Mouse (Mus musculus): ENCODE data around the gene Amz2. TPM values are rescaled to one million over a fixed set of nuclear protein-coding genes. Genes with fewer than 3 reads are reported as not detected.

The Amz2 gene
- total RNA-seq, 2 experiments from 2014 or later = 54.7 to 64.7 TPM

GRCm38 (mm10) chr11:109460586-109460985 is 34.8 kb downstream of the Amz2 start:
- Histone ChIP-seq H3K4me3 (no peak overlapping the region), H3K27ac (no peak overlapping the region)
- DNase-seq (ENCODE audit: low spot score in 2 of 2) = no peak
- TF ChIP-seq CTCF (conservative IDR thresholded peaks at IDR 0.05) = no peak

DNA sequence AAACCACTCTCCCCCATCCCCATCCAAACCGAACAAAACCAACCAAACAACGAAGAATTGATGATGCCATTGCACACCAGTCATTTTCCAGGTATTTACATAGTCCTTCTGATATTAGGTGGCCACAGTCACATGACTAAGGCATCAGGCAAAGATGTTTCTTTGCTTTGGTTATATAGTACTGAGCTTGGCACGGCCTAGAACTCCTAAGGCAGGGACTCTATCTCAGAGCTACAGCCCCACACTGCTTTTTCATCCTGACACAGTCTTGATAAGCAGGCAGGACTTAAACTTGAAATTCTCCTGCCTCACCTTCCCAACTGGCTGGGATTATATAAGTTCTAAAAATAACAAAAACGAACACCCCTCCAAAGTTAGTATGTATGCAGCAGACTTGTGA is 39.3 kb downstream of the Amz2 start:
- DNase-seq (ENCODE audit: low spot score in 2 of 2) = no peak
- Histone ChIP-seq H3K27ac (no peak overlapping the region), H3K4me3 (no peak overlapping the region)

DNA sequence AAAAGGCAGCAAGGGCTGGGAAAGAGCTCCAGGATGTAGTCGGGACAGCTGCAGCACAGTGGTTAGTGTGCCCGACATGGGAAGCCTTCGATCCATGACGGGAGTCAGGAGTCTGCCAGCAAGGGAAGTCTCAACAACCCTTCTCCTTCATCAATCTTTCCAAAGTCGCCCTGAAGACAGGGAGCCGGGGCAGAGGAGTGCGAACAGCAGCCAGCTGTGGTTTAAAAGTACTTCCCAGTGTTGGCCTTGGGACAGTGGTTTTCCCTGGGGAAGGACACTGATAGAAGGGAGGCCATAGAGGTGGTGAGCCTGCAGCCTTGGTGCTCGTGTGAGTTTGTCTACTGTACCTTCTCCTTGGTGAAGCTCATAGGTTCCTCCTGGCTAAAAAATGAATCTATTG is 41.2 kb downstream of the Amz2 start:
- DNase-seq (ENCODE audit: low spot score in 2 of 2) = no peak
- Histone ChIP-seq H3K4me3 (no peak overlapping the region), H3K27ac (no peak overlapping the region)
- TF ChIP-seq CTCF (conservative IDR thresholded peaks at IDR 0.05) = no peak

More for the DNA sequence above, 39.3 kb downstream of the Amz2 start:
- no peak for TF ChIP-seq CTCF (conservative IDR thresholded peaks at IDR 0.05)

- Histone ChIP-seq H3K27ac (no peak overlapping the region), H3K4me3 (no peak overlapping the region)
- no peak for DNase-seq (ENCODE audit: low spot score in 2 of 2)
- no peak for TF ChIP-seq CTCF (conservative IDR thresholded peaks at IDR 0.05)
Measured at GRCm38 (mm10) chr11:109468133-109468532, 42.4 kb downstream of the Amz2 start.

DNA sequence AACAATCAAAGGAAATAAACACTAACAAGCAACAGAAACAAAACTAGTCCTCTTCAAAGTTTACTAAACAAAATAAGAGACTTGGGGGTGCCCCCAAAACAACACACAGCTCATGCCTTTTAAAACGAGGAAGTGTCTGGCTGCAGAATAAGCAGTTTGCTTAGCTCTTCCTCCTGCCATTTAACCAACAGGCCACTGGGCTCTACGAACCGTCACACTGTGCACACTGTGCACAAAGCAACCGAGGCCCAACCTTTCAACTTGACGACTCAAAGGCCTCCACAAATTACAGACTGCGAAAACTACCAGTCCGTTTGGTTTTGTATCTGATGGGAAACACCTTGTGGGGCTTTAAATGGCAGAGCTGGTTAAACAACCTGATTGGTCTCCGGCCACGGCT is 44.4 kb downstream of the Amz2 start:
- DNase-seq (ENCODE audit: low spot score in 2 of 2) = no peak
- H3K4me3 ChIP-seq = no peak overlapping the region
- no peak for TF ChIP-seq CTCF (conservative IDR thresholded peaks at IDR 0.05)
- H3K27ac ChIP-seq = 0 out of 2 replicates have a peak overlapping the region, but pooled peaks have one; percentile 23

DNA sequence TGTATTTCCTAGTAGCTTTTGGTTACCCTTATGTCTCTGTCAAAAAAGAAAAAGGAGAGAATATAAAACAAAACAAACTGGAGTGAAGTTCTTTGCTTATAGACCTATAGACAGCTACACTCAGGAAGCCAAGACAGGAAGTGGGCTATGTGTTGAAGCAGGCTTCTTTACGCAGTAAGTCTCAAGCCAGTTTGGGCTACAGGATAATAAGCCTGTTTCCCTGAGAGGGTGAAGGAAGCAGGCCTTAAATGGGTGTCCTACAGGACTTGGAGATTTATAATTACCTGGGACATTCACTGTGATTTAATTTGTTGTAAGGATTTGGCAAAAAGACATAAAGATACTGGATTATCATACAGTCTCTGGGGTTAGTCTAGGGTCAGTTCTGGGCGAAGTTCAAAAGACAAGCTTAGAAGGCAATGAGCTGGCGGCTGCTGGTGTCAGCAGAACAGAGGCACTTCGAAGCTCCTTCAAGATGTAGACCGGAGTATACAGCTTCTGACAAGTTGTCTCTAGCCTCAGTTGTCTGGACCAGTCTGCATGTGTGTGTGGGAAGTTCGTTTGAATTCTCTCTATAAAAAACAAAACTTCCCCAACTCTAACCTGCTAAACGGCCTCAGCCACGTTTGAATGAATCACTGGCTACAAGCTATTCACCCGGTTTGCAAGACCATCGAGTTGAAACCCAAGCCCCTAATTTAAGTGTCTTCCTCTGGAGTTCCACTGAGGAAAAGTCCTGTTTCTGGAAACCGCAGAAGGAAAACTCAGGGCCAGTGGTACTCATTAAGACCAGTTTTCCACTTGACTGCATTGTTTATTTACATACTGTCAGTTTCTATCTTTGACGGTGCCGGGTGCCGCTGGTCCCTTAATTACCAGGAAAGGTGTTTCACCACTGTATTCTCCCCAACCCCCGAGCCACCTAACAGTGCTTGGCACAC is 45.4 kb downstream of the Amz2 start:
- Histone ChIP-seq H3K4me3 (peak overlapping the region; percentile 88; the same call in 1 of the 2 replicates), H3K27ac (peak overlapping the region; percentile 23; the same call in 1 of the 2 replicates)
- no peak for DNase-seq (ENCODE audit: low spot score in 2 of 2)
- no peak for TF ChIP-seq CTCF (conservative IDR thresholded peaks at IDR 0.05)

DNA sequence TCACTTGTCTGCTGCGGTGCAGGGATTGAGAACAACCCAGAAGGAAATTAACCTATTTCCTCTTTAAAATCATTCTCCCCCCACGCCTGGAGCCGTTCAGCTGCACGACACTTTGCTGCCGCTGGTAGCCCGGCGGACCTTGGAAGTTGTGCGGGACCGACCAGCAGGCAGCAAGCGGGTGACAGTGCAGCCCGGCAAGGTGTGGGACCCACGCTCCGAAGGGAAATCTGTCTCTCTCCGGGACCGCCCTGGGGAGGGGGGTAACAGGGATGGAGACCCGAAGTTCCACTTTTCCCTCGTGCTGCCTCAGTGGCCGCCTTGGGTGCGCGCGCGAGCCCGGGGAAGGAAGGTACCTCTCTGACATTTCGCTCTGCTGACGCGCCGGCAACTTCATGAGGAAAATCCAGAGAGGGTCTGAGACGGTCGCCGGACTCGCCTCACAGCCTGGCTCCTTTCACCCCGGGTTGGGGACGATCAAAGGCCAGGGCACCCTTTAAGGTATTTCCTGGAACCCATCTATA is 46.5 kb downstream of the Amz2 start:
- 0 out of 2 replicates have a peak, but pooled peaks have one; percentile 2 for TF ChIP-seq CTCF (conservative IDR thresholded peaks at IDR 0.05)
- peak overlapping the region; percentile 95; the same call in 1 of the 2 replicates for H3K27ac ChIP-seq
- H3K4me3 ChIP-seq = peak overlapping the region; percentile 88
- DNase-seq (ENCODE audit: low spot score in 2 of 2) = no peak

DNA sequence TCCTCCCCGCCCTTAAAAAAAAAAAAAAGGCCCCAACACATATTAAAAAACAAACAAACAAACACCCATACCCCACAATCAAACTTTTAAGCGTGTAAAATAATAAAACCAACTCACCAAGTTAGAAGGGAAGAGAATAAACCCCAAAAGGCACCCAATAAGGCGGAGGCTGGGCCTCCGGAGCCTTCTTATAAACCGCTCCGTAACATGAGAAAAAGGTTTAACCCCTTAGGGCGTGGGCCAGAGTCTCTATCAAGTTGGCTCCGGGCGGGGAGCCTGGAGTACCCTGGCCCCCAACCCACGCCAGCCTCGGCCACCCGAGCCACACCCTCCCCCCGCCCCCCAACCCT is 47.0 kb downstream of the Amz2 start:
- Histone ChIP-seq H3K4me3 (peak overlapping the region; percentile 88), H3K27ac (peak overlapping the region; percentile 95)
- no peak for TF ChIP-seq CTCF (conservative IDR thresholded peaks at IDR 0.05)
- DNase-seq (ENCODE audit: low spot score in 2 of 2) = no peak

DNA sequence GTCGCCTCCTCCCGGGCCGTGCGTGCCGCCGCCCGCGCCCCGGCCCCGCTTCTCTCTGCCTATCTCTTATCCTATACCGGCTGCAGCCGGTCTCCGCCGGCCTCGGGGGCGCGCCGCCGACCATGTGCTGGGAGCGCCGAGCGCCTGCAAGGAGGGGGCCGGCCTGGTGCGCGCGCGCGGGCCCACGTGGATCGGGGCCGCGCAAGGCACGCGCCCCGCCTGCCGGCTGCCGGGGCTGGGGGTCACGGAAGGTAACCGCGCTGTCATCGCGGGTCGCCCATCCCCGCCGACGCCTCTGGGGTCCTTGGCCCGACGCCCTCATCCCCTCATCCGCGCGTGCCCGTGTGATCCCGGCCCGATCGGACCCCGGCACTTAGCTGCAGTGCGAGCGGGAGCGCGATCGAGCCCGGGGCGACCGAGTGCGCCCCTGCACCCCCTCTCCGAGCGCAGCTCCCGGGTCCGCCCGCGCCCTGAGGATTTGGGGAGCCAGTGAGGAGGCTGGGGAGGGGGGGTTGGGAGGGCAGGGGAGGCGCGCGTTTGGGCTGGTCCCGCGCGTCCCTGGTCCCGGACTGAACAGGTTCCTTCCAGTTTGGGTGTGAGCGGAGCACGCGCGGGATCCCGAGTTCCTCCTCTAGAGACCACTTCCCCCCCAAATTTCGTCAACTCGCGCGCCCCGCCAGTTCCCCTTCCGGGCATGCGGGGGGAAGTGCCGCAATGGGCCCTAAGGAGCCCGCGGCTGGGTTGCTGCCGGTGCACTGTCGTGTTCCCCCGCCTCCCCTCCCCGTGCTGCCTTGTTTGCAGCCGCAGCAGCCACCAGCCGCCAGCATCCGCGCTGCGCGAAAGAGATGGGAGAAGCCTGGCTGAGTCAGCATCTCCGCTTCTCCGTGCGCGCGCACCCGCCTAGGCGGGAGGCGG is 47.7 kb downstream of the Amz2 start, which contains the start of the genes Arsg and Slc16a6:
Arsg (plus strand) TSS at position 204 of the 915 bp plus-strand sequence.
Slc16a6 (minus strand) TSS at position 428 of the 915 bp plus-strand sequence.
- Histone ChIP-seq H3K4me3 (peak within 1 kb of the TSS; percentile 88), H3K27ac (peak within 1 kb of the TSS; percentile 95)
- peak; percentile 83 to 84 for DNase-seq (ENCODE audit: low spot score in 2 of 2)
- no peak for TF ChIP-seq CTCF (conservative IDR thresholded peaks at IDR 0.05)

- peak overlapping the region; percentile 95 for H3K27ac ChIP-seq
- TF ChIP-seq CTCF (conservative IDR thresholded peaks at IDR 0.05) = no peak; the same call in 1 of the 2 replicates
- DNase-seq (ENCODE audit: low spot score in 2 of 2) = no peak
- H3K4me3 ChIP-seq = peak overlapping the region; percentile 88
Measured at GRCm38 (mm10) chr11:109474086-109474742, 48.5 kb downstream of the Amz2 start.

DNA sequence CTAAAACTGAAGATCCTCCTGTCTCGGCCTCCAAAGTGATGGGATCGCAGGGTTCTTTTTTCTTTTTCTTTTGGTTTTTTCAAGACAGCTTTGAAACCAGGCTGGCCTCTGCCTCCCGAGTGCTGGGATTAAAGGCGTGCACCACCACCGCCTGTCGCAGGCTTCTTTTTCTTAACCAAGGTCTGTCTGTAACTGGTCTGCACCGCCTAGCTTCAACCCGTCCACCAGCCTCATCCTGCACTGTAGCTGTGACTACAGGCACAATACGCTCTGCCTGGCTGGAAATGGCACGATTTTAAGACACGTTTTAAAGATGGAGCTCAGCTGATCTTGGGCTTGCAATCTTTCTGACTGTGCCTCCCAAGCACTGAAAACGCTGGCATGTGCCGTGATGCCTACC is 49.1 kb downstream of the Amz2 start:
- H3K4me3 ChIP-seq = no peak overlapping the region
- TF ChIP-seq CTCF (conservative IDR thresholded peaks at IDR 0.05) = no peak
- no peak for DNase-seq (ENCODE audit: low spot score in 2 of 2)
- no peak overlapping the region for H3K27ac ChIP-seq

DNA sequence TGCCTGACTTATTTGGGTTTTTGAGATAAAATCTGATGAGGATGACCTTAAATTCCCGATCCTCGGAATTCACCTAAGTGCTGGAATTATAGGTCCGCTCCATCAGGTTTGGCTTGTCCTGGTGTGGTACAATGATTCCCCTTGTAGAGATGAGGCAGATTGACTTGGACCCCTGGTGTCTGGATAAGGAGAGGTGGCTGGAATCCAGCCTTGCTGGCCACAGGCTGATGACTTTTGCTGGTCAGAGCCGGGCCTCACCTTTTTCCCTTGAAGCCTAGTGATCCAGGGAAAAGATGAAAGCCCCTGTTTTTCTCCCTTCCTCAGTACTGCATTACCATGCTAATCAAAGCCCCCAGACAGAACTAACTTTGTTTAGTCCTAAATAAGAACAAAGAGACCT is 50.0 kb downstream of the Amz2 start:
- no peak for TF ChIP-seq CTCF (conservative IDR thresholded peaks at IDR 0.05)
- H3K4me3 ChIP-seq = no peak overlapping the region
- DNase-seq (ENCODE audit: low spot score in 2 of 2) = no peak
- H3K27ac ChIP-seq = no peak overlapping the region

Measured in layer of hippocampus, adult 2 months (tissue).